Mouse (Mus musculus): ENCODE measurements around the gene Smim15. TPM values are rescaled to one million over a fixed set of nuclear protein-coding genes. Genes with fewer than 3 reads are reported as not detected.

Smim15 gene
- polyA plus RNA-seq, 1 experiment = 18.3 TPM

DNA sequence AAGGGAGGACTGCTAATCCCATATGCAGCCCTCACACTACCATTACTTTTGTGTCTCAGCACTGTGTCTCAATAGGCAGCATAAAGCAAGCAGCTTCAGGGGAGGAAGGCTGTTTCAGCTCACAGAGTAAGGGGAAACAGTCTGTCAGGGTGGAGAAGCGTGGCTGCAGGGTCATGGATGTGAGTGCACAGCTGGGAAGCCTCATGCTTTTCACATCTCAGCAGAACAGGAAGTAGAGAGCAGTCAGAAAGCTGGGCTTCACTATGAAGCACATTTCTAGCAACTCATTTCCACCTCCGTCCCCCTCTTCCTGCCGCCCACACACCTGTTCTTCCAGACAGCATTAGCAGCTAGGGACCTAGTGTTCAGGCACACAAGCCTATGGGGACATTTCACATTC lies 12.7 kb downstream of the Smim15 start:
- no peak for TF ChIP-seq MAX (IDR thresholded peaks at IDR 0.05; ENCODE audit: low read depth)
- no peak for TF ChIP-seq CEBPB (IDR thresholded peaks at IDR 0.05; ENCODE audit: insufficient read depth, poor library complexity, severe bottlenecking)
- TF ChIP-seq MYOD1 (IDR thresholded peaks at IDR 0.05; ENCODE audit: control insufficient read depth in 1 of 3, insufficient read length in 2 of 3, low read depth in 2 of 3) = no peak
- no peak for TF ChIP-seq REST (IDR thresholded peaks at IDR 0.05; ENCODE audit: insufficient read depth, insufficient read length)
- TF ChIP-seq MYOG (IDR thresholded peaks at IDR 0.05; ENCODE audit: control insufficient read depth in 1 of 3, insufficient read depth in 1 of 3, insufficient read length in 2 of 3, low read depth in 2 of 3) = no peak
- TF ChIP-seq USF1 (IDR thresholded peaks at IDR 0.05; ENCODE audit: low read depth) = no peak
- TF ChIP-seq TCF12 (IDR thresholded peaks at IDR 0.05; ENCODE audit: insufficient read depth, poor library complexity, severe bottlenecking) = no peak
- no peak for TF ChIP-seq E2F4 (IDR thresholded peaks at IDR 0.05; ENCODE audit: insufficient read depth)
- no peak for TF ChIP-seq POLR2A (IDR thresholded peaks at IDR 0.05; ENCODE audit: insufficient read length, low read depth)
- TF ChIP-seq SRF (IDR thresholded peaks at IDR 0.05; ENCODE audit: control insufficient read depth, insufficient read length, low read depth) = no peak
- no peak for TF ChIP-seq POLR2AphosphoS2 (IDR thresholded peaks at IDR 0.05; ENCODE audit: insufficient read length, low read depth)
- TF ChIP-seq TCF3 (IDR thresholded peaks at IDR 0.05; ENCODE audit: insufficient read length, low read depth) = no peak
- H3K4me3 ChIP-seq = no peak overlapping the region
- no peaks in the 10 kb centered on the region for H3K27me3 ChIP-seq (ENCODE audit: control insufficient read depth, insufficient read depth, insufficient read length)
- H3K4me2 ChIP-seq (ENCODE audit: low read depth) = no peak overlapping the region
- H3K36me3 ChIP-seq (ENCODE audit: control insufficient read depth, insufficient read depth) = no peaks in the 10 kb centered on the region
- H3K79me2 ChIP-seq (ENCODE audit: control insufficient read depth, insufficient read depth) = no peaks in the 10 kb centered on the region
- no peak overlapping the region for H3ac ChIP-seq (ENCODE audit: control insufficient read depth, insufficient read length)

DNA sequence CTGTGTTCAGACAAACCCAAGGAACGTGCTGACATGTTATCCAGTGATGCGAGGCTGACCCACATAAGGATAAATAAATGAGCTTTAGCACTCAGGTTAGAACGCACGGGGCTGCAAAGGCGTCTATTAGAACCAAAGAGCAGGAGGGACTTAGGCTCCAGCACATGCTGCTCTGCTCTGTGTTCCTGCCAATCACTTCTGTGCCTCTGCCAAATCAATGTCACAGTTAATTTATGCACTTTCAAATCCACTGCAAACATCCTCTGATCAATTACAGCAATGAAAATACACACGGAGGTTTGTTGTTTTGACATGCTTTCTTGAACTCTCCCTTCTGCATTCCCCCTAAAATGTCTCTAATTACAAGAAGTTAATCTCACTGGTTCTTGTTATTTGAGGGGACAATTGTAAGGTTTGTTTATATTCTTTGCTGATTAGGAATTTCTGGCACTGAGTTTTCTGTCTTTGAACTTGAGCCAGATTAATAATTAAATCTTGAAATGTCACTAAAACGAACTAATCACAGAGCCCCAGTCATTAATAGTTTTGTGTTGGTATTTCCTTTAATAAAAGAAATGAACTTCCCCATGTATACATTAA lies 16.1 kb downstream of the Smim15 start:
- Histone ChIP-seq H3K4me2 (ENCODE audit: low read depth) (no peak overlapping the region), H3K27me3 (ENCODE audit: control insufficient read depth, insufficient read depth, insufficient read length) (no peaks in the 10 kb centered on the region), H3K36me3 (ENCODE audit: control insufficient read depth, insufficient read depth) (no peaks in the 10 kb centered on the region), H3K79me2 (ENCODE audit: control insufficient read depth, insufficient read depth) (no peaks in the 10 kb centered on the region), H3K4me3 (no peak overlapping the region), H3ac (ENCODE audit: control insufficient read depth, insufficient read length) (no peak overlapping the region)
- TF ChIP-seq POLR2AphosphoS2 (IDR thresholded peaks at IDR 0.05; ENCODE audit: insufficient read length, low read depth) (no peak), USF1 (IDR thresholded peaks at IDR 0.05; ENCODE audit: low read depth) (no peak), MYOG (IDR thresholded peaks at IDR 0.05; ENCODE audit: control insufficient read depth in 1 of 3, insufficient read depth in 1 of 3, insufficient read length in 2 of 3, low read depth in 2 of 3) (no peak), TCF3 (IDR thresholded peaks at IDR 0.05; ENCODE audit: insufficient read length, low read depth) (no peak)

DNA sequence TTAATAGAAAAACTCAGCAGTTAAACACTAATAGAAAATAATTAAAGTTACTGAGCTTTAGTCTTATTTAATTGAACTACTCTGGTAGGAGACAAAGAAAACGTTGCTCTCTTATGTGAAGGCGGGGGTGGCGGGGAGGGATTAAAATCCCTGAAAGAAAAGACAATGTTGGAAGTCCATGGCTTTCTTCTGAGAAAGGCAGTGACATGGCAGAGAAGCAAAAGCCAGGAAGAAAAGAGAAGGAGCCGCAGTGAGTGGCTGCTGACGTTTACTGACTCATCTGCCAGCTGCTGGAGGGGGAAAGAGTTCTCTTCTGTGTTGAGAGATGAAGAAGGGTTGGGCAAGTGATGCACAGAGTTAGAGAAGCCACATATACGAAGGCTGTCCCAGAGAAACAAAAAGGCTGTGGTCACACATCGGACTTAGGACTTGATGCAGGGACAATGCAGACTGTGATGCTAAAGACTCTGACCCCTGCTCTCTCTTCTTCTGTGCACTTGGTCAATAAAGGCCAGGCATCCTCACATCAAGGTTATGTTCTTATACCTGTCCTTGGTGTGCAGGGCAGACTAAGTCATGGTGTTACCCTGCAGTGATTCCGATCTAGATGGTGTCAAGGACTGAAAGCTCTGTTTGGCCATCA lies 16.8 kb downstream of the Smim15 start:
- Histone ChIP-seq H3K79me2 (ENCODE audit: control insufficient read depth, insufficient read depth) (no peaks in the 10 kb centered on the region), H3K4me3 (no peak overlapping the region), H3K27me3 (ENCODE audit: control insufficient read depth, insufficient read depth, insufficient read length) (no peaks in the 10 kb centered on the region), H3K36me3 (ENCODE audit: control insufficient read depth, insufficient read depth) (no peaks in the 10 kb centered on the region), H3K4me2 (ENCODE audit: low read depth) (no peak overlapping the region), H3ac (ENCODE audit: control insufficient read depth, insufficient read length) (no peak overlapping the region)
- TF ChIP-seq E2F4 (IDR thresholded peaks at IDR 0.05; ENCODE audit: insufficient read depth) = no peak
- no peak for TF ChIP-seq MYOD1 (IDR thresholded peaks at IDR 0.05; ENCODE audit: control insufficient read depth in 1 of 3, insufficient read length in 2 of 3, low read depth in 2 of 3)
- TF ChIP-seq TCF12 (IDR thresholded peaks at IDR 0.05; ENCODE audit: insufficient read depth, poor library complexity, severe bottlenecking) = no peak
- no peak for TF ChIP-seq POLR2A (IDR thresholded peaks at IDR 0.05; ENCODE audit: insufficient read length, low read depth)
- no peak for TF ChIP-seq CEBPB (IDR thresholded peaks at IDR 0.05; ENCODE audit: insufficient read depth, poor library complexity, severe bottlenecking)
- TF ChIP-seq TCF3 (IDR thresholded peaks at IDR 0.05; ENCODE audit: insufficient read length, low read depth) = no peak
- TF ChIP-seq MYOG (IDR thresholded peaks at IDR 0.05; ENCODE audit: control insufficient read depth in 1 of 3, insufficient read depth in 1 of 3, insufficient read length in 2 of 3, low read depth in 2 of 3) = no peak
- no peak for TF ChIP-seq REST (IDR thresholded peaks at IDR 0.05; ENCODE audit: insufficient read depth, insufficient read length)
- no peak for TF ChIP-seq MAX (IDR thresholded peaks at IDR 0.05; ENCODE audit: low read depth)
- no peak for TF ChIP-seq USF1 (IDR thresholded peaks at IDR 0.05; ENCODE audit: low read depth)
- no peak for TF ChIP-seq SRF (IDR thresholded peaks at IDR 0.05; ENCODE audit: control insufficient read depth, insufficient read length, low read depth)
- no peak for TF ChIP-seq POLR2AphosphoS2 (IDR thresholded peaks at IDR 0.05; ENCODE audit: insufficient read length, low read depth)

DNA sequence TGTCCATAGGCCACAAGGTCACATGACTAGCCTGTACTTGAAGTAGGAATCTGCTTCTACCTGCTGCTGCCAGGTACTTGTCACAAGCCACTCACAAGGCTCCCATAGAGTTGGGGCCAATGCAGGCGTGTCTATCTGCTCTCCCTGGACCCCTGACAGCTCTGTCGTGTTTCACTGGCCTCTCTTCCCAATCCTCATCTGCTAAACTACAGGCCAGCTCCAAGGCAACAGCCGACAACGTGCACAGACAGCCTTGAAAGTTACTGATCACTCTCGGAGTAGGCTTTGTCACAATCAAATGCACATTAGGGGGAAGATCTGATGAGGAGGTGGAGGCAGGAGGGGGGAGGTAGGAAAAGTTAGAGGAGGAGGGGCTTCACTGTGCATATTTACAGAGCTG lies 18.7 kb downstream of the Smim15 start:
- Histone ChIP-seq H3K27me3 (ENCODE audit: control insufficient read depth, insufficient read depth, insufficient read length) (no peaks in the 10 kb centered on the region), H3K79me2 (ENCODE audit: control insufficient read depth, insufficient read depth) (no peaks in the 10 kb centered on the region), H3K4me3 (no peak overlapping the region), H3K4me2 (ENCODE audit: low read depth) (no peak overlapping the region), H3K36me3 (ENCODE audit: control insufficient read depth, insufficient read depth) (no peaks in the 10 kb centered on the region), H3ac (ENCODE audit: control insufficient read depth, insufficient read length) (no peak overlapping the region)
- no peak for TF ChIP-seq USF1 (IDR thresholded peaks at IDR 0.05; ENCODE audit: low read depth)
- no peak for TF ChIP-seq MAX (IDR thresholded peaks at IDR 0.05; ENCODE audit: low read depth)
- no peak for TF ChIP-seq TCF3 (IDR thresholded peaks at IDR 0.05; ENCODE audit: insufficient read length, low read depth)
- no peak for TF ChIP-seq TCF12 (IDR thresholded peaks at IDR 0.05; ENCODE audit: insufficient read depth, poor library complexity, severe bottlenecking)
- TF ChIP-seq MYOD1 (IDR thresholded peaks at IDR 0.05; ENCODE audit: control insufficient read depth in 1 of 3, insufficient read length in 2 of 3, low read depth in 2 of 3) = no peak
- TF ChIP-seq REST (IDR thresholded peaks at IDR 0.05; ENCODE audit: insufficient read depth, insufficient read length) = no peak
- no peak for TF ChIP-seq POLR2AphosphoS2 (IDR thresholded peaks at IDR 0.05; ENCODE audit: insufficient read length, low read depth)
- TF ChIP-seq E2F4 (IDR thresholded peaks at IDR 0.05; ENCODE audit: insufficient read depth) = no peak
- no peak for TF ChIP-seq POLR2A (IDR thresholded peaks at IDR 0.05; ENCODE audit: insufficient read length, low read depth)
